Mouse (Mus musculus): ENCODE data around the gene Xrcc6.

DNA sequence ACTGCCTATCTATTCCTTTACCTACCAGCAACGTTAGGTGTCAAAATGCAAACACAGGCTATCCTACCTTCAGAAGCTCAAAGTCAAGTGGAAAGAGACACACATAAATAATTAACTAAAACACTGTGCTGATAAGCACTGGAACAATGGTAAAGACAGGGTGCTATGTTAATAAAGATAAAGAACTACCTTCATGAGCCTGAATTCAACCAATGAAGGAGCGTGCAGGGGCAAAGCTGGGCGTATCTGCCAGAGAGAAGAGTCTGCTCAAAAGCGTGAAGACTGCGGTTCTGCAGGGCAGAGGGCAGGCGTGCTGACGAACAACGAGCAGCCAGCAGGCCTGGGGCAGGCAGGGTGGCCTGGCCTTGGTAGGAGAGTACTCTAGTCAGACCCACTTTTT lies 16.6 kb downstream of the Xrcc6 start:
- TF ChIP-seq CTCF (IDR thresholded peaks at IDR 0.05; ENCODE audit: borderline replicate concordance, insufficient read depth, low read length) (no peak), POLR2A (IDR thresholded peaks at IDR 0.05; ENCODE audit: low read depth, low read length) (no peak)

All from embryonic fibroblast, embryonic 13.5 days (primary cell).